Mouse (Mus musculus): ENCODE measurements around the gene Rspry1. TPM values are rescaled to one million over a fixed set of nuclear protein-coding genes. Genes with fewer than 3 reads are reported as not detected.

The Rspry1 gene
- polyA plus RNA-seq, 1 experiment: 7.4 TPM

GRCm38 (mm10) chr8:94682732-94683524, 81.2 kb downstream of the Rspry1 start:
- H3K79me2 ChIP-seq (ENCODE audit: control insufficient read depth, insufficient read depth): no peaks in the 10 kb centered on the region
- TF ChIP-seq MYOG (IDR thresholded peaks at IDR 0.05; ENCODE audit: control insufficient read depth in 1 of 3, insufficient read depth in 1 of 3, insufficient read length in 2 of 3, low read depth in 2 of 3) (no peak), SRF (IDR thresholded peaks at IDR 0.05; ENCODE audit: control insufficient read depth, insufficient read length, low read depth) (no peak), REST (IDR thresholded peaks at IDR 0.05; ENCODE audit: insufficient read depth, insufficient read length) (no peak), POLR2A (IDR thresholded peaks at IDR 0.05; ENCODE audit: insufficient read length, low read depth) (no peak), POLR2AphosphoS2 (IDR thresholded peaks at IDR 0.05; ENCODE audit: insufficient read length, low read depth) (no peak), USF1 (IDR thresholded peaks at IDR 0.05; ENCODE audit: low read depth) (no peak), MAX (IDR thresholded peaks at IDR 0.05; ENCODE audit: low read depth) (no peak)
- H3K27me3 ChIP-seq (ENCODE audit: control insufficient read depth, insufficient read depth, insufficient read length): no peaks in the 10 kb centered on the region
- no peak overlapping the region for H3ac ChIP-seq (ENCODE audit: control insufficient read depth, insufficient read length)
- H3K4me3 ChIP-seq: no peak overlapping the region
- H3K4me2 ChIP-seq (ENCODE audit: low read depth): no peak overlapping the region
- H3K36me3 ChIP-seq (ENCODE audit: control insufficient read depth, insufficient read depth): no peaks in the 10 kb centered on the region

- no peaks in the 10 kb centered on the region for H3K36me3 ChIP-seq (ENCODE audit: control insufficient read depth, insufficient read depth)
- TF ChIP-seq TCF3 (IDR thresholded peaks at IDR 0.05; ENCODE audit: insufficient read length, low read depth) (no peak), MYOD1 (IDR thresholded peaks at IDR 0.05; ENCODE audit: control insufficient read depth in 1 of 3, insufficient read length in 2 of 3, low read depth in 2 of 3) (no peak), MAX (IDR thresholded peaks at IDR 0.05; ENCODE audit: low read depth) (no peak), POLR2A (IDR thresholded peaks at IDR 0.05; ENCODE audit: insufficient read length, low read depth) (no peak), TCF12 (IDR thresholded peaks at IDR 0.05; ENCODE audit: insufficient read depth, poor library complexity, severe bottlenecking) (no peak)
- no peak overlapping the region for H3ac ChIP-seq (ENCODE audit: control insufficient read depth, insufficient read length)
Observed at GRCm38 (mm10) chr8:94684287-94684686, 82.5 kb downstream of the Rspry1 start.

DNA sequence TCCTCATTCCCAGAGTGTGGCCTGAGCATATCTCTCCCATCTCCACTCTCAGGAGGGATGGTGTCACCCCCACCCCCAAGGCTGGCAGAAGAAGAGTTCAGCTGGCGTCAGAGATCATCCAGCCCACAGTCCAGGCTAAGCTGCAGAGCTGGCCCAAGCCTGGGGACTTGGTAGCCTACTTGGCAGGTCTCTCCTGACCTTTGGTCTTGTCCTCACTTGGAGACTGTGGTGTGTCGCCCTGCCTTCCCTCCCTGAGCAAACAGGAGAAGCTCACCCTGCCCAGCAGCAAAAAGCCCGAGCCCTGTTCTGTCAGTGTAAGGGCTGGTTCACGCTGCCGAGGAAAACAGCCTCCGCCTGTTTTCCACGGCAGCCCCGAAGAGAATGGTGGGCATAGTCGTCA, 84.2 kb downstream of the Rspry1 start:
- H3K79me2 ChIP-seq (ENCODE audit: control insufficient read depth, insufficient read depth): no peaks in the 10 kb centered on the region
- no peak overlapping the region for H3K4me3 ChIP-seq
- no peak overlapping the region for H3ac ChIP-seq (ENCODE audit: control insufficient read depth, insufficient read length)
- no peaks in the 10 kb centered on the region for H3K36me3 ChIP-seq (ENCODE audit: control insufficient read depth, insufficient read depth)
- TF ChIP-seq MYOD1 (IDR thresholded peaks at IDR 0.05; ENCODE audit: control insufficient read depth in 1 of 3, insufficient read length in 2 of 3, low read depth in 2 of 3): no peak
- no peak for TF ChIP-seq POLR2AphosphoS2 (IDR thresholded peaks at IDR 0.05; ENCODE audit: insufficient read length, low read depth)
- TF ChIP-seq USF1 (IDR thresholded peaks at IDR 0.05; ENCODE audit: low read depth): no peak
- no peak for TF ChIP-seq E2F4 (IDR thresholded peaks at IDR 0.05; ENCODE audit: insufficient read depth)
- TF ChIP-seq MAX (IDR thresholded peaks at IDR 0.05; ENCODE audit: low read depth): no peak
- TF ChIP-seq POLR2A (IDR thresholded peaks at IDR 0.05; ENCODE audit: insufficient read length, low read depth): no peak
- no peaks in the 10 kb centered on the region for H3K27me3 ChIP-seq (ENCODE audit: control insufficient read depth, insufficient read depth, insufficient read length)
- no peak overlapping the region for H3K4me2 ChIP-seq (ENCODE audit: low read depth)

More at GRCm38 (mm10) chr8:94684287-94684686, 82.5 kb downstream of the Rspry1 start:
- Histone ChIP-seq H3K4me2 (ENCODE audit: low read depth) (no peak overlapping the region), H3K4me3 (no peak overlapping the region), H3K27me3 (ENCODE audit: control insufficient read depth, insufficient read depth, insufficient read length) (no peaks in the 10 kb centered on the region), H3K79me2 (ENCODE audit: control insufficient read depth, insufficient read depth) (no peaks in the 10 kb centered on the region)

DNA sequence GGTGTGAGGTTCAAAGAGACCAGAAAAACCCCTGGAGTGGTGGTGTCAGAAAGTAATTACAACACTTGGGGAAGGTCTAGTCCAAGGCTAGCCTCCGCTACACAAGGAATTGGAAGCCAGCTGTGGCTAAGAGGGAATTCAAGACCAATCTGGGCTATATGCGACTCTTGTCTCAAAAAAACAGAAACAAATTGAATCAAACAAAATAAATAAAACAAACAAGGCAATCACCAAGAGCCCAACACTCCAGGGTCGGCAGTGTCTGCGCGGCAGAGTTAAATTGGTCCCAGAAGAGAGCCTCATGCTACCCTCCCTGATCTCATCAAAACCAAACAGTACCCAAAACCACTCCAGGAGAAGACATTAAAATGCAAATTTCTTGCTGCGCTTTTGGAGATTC, 93.0 kb downstream of the Rspry1 start:
- Histone ChIP-seq H3K4me3 (no peak overlapping the region), H3K27me3 (ENCODE audit: control insufficient read depth, insufficient read depth, insufficient read length) (peaks cover 45% of the 10 kb centered on the region), H3ac (ENCODE audit: control insufficient read depth, insufficient read length) (no peak overlapping the region), H3K79me2 (ENCODE audit: control insufficient read depth, insufficient read depth) (no peaks in the 10 kb centered on the region), H3K4me2 (ENCODE audit: low read depth) (no peak overlapping the region), H3K36me3 (ENCODE audit: control insufficient read depth, insufficient read depth) (no peaks in the 10 kb centered on the region)
- no peak for TF ChIP-seq MYOG (IDR thresholded peaks at IDR 0.05; ENCODE audit: control insufficient read depth in 1 of 3, insufficient read depth in 1 of 3, insufficient read length in 2 of 3, low read depth in 2 of 3)
- no peak for TF ChIP-seq MYOD1 (IDR thresholded peaks at IDR 0.05; ENCODE audit: control insufficient read depth in 1 of 3, insufficient read length in 2 of 3, low read depth in 2 of 3)
- no peak for TF ChIP-seq POLR2A (IDR thresholded peaks at IDR 0.05; ENCODE audit: insufficient read length, low read depth)
- no peak for TF ChIP-seq TCF3 (IDR thresholded peaks at IDR 0.05; ENCODE audit: insufficient read length, low read depth)
- no peak for TF ChIP-seq TCF12 (IDR thresholded peaks at IDR 0.05; ENCODE audit: insufficient read depth, poor library complexity, severe bottlenecking)
- no peak for TF ChIP-seq POLR2AphosphoS2 (IDR thresholded peaks at IDR 0.05; ENCODE audit: insufficient read length, low read depth)
- TF ChIP-seq E2F4 (IDR thresholded peaks at IDR 0.05; ENCODE audit: insufficient read depth): no peak
- no peak for TF ChIP-seq REST (IDR thresholded peaks at IDR 0.05; ENCODE audit: insufficient read depth, insufficient read length)
- no peak for TF ChIP-seq CEBPB (IDR thresholded peaks at IDR 0.05; ENCODE audit: insufficient read depth, poor library complexity, severe bottlenecking)
- no peak for TF ChIP-seq SRF (IDR thresholded peaks at IDR 0.05; ENCODE audit: control insufficient read depth, insufficient read length, low read depth)
- no peak for TF ChIP-seq MAX (IDR thresholded peaks at IDR 0.05; ENCODE audit: low read depth)
- no peak for TF ChIP-seq USF1 (IDR thresholded peaks at IDR 0.05; ENCODE audit: low read depth)

GRCm38 (mm10) chr8:94695341-94695993, 93.7 kb downstream of the Rspry1 start:
- Histone ChIP-seq H3K27me3 (ENCODE audit: control insufficient read depth, insufficient read depth, insufficient read length) (peaks cover 45% of the 10 kb centered on the region), H3K79me2 (ENCODE audit: control insufficient read depth, insufficient read depth) (no peaks in the 10 kb centered on the region), H3ac (ENCODE audit: control insufficient read depth, insufficient read length) (no peak overlapping the region), H3K36me3 (ENCODE audit: control insufficient read depth, insufficient read depth) (no peaks in the 10 kb centered on the region), H3K4me2 (ENCODE audit: low read depth) (no peak overlapping the region), H3K4me3 (no peak overlapping the region)
- TF ChIP-seq MYOG (IDR thresholded peaks at IDR 0.05; ENCODE audit: control insufficient read depth in 1 of 3, insufficient read depth in 1 of 3, insufficient read length in 2 of 3, low read depth in 2 of 3) (no peak), CEBPB (IDR thresholded peaks at IDR 0.05; ENCODE audit: insufficient read depth, poor library complexity, severe bottlenecking) (no peak), TCF3 (IDR thresholded peaks at IDR 0.05; ENCODE audit: insufficient read length, low read depth) (no peak), USF1 (IDR thresholded peaks at IDR 0.05; ENCODE audit: low read depth) (no peak), E2F4 (IDR thresholded peaks at IDR 0.05; ENCODE audit: insufficient read depth) (no peak), POLR2AphosphoS2 (IDR thresholded peaks at IDR 0.05; ENCODE audit: insufficient read length, low read depth) (no peak), MYOD1 (IDR thresholded peaks at IDR 0.05; ENCODE audit: control insufficient read depth in 1 of 3, insufficient read length in 2 of 3, low read depth in 2 of 3) (no peak), MAX (IDR thresholded peaks at IDR 0.05; ENCODE audit: low read depth) (no peak), TCF12 (IDR thresholded peaks at IDR 0.05; ENCODE audit: insufficient read depth, poor library complexity, severe bottlenecking) (no peak)

Measured in myocyte (in vitro differentiated cells).